Mouse (Mus musculus): ENCODE measurements around the gene Usp38.
"Not testable (repeated sequence)": the region's sequence is repeated elsewhere in the genome, so short reads cannot be mapped to it uniquely, and the experiment has no call there.

Usp38 gene

DNA sequence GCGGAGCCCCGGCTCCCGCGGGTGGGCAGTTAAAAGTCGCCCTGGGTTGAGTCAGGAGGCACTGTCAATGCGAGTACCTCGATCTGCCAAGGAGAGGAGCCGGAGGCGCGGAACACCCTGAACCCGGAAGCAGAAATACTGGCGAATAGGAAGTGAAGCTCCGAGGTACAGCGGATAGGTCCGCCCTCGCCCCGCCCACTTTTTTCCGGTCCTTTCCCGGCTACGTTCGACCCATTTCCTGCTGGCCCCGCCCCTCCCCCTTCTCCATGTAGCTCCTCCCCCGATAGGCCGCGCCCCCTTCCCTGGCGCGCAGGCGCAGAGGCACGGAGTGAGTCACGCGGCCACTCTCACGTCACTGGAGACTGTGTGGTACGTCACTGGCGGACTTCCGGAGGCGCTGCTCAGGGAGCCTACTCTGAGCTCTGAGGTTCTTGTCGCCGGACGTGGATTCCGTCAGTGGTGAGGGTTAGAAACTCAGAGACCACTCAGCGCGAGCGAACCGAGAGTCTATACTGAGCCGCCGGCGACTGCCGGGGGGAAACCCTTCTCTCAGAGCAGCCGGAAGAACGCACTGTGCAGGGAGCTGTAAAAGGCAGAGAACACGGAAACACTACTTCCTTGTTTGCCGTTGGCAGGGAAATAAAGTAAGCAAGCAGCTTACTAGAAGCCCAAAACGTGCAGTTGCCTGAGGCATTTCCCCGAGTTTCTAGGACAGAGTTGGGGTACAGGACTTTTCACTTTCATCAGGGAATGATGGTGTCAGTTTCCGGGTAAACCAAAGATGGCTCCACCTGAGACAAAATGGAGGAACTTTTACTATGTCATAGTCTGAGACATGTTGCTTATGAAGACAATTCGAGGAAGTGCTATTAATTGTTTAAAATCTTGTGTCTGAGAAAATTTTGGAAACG, at the start of gene Usp38:
Gene Usp38 (minus strand): TSS at position 140 of the 911 bp plus-strand sequence.
- peak; percentile 100 for DNase-seq

DNA sequence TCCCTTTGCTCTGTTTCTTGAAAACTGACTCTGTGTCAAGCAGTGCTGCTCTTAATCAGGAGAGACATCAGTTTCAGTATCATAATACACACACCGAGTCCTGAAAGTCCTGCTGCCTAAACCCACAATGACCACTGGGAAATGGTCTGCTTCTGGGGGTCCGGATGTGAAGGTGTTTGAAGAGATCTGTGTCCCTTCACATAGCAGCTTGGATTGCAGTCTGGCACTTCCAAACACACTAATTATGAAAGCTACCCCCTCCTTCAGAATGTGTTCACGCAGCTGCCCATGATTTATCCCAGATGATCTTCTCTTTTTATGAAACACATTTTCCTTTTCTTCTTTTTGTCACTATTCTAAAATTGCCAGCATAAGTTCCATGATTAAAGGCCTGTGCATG, 47.8 kb upstream of the Usp38 start:
- no peak for DNase-seq

DNA sequence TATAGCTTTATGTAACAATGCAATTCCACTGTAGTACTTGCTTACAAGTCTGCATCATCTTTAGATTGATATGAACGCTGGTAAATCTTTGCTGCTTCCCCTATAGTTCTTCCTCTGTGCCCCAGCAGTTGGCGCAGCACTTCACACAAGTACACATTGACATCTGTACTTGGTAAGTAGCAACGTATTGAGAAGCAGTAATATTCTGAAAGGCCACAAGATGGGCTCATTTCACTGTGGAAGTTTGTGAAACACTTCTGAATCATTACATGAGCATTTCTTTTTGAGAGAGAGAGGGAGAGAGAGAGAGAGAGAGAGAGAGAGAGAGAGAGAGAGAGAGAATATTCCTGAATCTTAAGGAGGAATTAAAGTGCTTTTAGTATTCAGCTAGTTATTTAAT, 47.2 kb upstream of the Usp38 start:
- peak; percentile 4 for DNase-seq

DNA sequence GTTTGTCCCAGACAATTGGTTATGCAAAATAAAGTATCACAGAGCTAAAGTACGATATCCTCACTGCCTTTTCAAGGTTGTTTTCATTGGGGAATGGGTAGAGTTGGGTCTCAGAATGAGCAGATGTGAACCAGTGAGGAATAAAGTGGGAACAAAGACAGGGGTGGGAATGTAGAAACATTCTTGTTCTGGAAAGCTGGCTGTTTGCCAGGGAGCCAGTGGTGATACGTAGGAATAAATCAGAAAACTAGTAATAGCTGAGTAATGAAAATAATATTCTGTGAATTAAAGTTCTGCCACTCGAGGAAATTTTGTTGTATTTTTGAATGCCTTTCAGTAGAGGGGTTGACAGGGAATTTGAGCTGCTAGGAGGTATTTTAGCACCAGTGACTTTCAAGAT, 29.5 kb upstream of the Usp38 start:
- DNase-seq = no peak

DNA sequence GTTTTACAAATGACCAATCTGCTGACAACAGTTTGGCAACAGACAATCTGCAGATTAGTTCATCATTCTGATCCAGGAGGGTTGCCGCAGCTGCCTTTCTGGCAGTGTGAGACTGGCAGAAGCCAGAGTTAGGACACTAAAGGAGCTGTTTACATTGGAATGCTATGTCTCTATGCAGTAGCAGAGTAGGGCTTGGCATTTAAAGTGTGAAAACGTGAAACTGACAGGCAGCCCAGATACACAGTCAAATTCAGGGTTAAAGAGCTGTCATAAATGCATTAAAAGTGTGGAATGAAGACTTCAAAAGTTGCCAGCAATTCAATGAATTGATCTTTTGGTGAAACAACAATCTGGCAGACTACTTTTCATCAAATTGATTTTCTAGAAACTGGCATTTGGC, 13.3 kb upstream of the Usp38 start:
- DNase-seq = no peak

DNA sequence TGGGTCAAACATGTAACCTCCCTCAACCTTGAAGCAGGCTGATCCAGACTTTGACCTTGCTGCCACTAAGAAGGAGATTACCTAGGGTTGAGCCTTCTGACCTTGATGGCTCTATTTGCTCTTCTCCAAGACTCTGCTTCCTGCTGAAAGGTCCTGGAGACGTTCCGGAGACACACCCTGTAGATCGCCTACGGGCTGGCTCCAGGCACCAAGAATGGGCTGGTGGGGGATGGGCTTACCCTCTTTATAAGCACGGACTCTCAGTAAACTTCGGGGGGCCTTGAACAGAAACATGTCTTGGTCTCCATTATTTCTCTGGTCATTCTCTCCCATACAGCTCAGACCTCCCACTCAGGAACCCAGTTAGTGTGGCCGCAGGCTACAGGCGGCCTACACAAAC, 2.8 kb upstream of the Usp38 start:
- not testable (repeated sequence) for DNase-seq

DNA sequence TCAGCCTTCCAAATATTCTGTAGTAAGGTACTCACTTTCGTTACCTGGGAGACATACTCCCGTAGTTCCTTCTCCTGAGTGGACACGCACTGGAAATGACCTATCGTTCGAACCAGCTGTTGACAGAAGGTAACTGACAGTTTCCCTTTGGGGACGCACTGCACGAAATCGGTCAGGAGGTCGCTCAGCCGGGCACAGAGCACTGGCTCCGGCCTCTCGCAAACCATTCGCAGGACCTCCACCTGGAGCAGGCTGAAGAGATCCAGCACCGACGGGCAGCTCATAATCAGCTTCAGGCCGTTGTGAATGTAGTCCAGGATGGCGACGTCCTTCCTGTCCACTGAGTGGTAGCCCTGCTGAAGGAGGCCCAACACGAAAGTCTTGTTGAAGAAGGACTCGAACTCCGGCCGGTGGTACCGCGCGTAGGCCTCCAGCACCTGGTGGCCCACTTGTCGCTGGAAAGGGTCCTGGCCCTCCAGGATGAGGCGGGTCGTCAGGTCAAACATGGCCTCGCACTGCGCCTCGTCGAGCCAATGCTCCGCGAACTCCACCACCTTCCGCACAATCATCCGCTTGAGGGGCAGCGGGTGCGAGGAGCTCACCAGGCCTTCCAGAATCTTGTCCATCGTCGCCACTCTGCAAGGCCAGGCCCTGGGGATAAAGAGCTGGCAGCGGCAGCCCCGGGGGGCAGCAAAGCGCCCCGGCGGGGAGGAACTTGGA, 757 bp downstream of the Usp38 start:
- DNase-seq = no peak

DNA sequence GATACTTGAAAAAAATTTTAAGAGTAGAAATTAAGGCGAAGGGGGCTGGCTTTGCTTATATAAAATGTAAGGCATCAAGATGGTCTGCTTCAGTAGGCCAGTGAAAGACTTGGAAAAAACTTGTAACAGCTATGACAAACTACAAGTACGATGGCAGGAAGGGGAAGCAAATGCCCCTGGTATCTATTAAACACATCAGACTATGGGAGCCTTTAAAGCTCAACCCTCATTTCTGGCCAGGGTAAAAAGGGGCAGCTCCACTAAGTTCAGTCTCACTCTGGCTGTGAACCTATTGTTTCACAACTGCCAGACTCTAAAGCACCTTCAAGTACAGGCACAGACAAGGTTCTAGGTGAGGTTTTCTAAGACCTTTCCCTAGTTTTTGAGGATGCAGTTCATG, 2.0 kb downstream of the Usp38 start:
- no peak for DNase-seq

DNA sequence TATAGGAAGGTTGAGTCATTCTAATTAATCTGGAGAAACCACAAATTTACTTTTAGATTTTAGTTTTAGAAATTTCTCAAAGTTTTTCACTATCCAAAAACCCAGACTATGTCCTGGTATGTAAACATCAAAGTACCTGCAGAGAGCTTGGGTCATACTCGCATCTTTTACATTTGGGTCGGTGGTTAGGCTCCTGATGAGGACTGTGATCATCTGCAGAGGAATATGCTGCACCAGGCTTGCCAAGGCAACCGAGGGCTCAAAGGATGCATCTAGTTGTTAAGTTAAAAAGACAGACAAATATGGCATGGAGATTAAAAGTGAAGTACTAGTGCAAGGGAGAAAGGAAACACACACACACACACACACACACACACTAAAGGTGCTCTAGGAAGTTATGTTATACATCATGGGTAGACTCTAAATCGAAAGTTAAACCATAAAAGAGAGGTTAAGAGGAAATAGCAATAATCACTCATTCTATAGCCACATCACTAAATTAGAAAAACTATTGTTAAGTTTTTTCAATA, 2.6 kb downstream of the Usp38 start:
- no peak for DNase-seq

DNA sequence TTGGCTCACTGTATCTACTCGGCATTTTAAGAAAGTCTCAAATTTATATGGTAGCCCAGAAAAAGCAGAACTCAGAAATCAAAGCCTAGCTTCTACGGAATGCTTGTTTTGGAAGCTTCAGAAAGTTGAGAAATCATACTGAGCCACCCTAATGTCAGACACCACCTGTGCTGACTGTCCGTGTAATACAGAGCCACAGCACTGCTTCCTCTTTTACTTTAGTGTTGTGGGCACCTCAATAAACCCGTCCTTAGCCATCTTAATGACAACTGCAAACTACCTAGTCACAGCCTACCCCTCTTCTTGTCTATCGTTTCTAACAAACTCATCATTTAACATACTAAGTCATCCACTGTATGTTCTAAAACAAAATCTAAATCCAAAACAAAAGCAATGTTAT, 4.3 kb downstream of the Usp38 start:
- no peak for DNase-seq

DNA sequence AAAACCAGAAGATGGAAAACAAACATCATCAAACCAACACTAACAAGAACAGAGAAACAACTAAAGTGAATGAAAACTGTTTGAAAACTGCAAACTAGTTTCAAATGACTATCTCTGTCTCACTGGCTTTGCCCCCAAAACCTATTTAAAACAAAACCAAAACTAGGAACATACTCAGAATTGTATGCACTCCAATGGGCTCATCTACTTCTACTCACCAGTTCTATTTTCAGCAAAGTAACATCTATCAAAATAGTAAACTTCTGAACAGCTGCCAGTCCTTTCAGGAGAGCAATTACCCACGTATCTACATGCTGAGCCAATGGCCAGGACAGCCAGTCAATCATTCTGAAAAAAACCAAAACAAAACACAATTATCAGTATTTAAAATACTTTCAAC, 9.6 kb downstream of the Usp38 start:
- DNase-seq = no peak

DNA sequence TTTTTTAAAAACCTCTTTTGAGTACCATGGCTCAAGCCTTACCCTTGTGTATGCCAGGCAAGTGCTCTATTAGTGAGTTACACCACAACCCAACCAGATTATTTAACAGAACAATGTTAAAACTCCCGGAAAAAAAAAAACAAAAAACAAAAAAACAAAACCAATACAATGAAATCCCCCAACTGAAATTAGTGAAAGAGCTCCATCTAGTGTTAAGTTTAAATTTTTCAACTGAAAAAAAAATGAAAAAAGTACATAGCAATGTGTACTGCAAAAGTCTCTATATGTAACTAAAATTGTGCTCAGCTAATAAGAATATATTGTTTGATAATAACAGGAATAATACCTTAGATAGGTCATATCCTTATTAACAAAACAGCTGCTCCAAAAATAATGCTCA, 18.1 kb downstream of the Usp38 start:
- DNase-seq = no peak

DNA sequence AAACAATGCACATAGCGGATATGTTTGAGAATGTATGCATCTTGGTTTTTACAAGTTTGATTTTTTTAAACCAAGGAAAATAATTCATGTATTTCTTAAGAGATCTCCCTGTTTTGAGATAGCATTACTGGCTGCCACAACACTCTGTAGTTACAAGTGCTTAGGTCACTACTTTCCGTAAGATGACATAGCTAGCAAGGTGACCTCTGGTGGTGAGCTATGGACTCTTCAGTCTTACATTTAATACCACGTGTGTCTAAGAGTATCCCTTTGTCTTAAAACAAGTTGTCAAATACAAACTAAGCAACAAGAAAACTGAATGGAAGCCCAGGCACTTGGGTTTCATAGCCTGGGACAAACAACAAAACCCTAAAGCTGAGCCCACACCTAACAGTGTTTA, 22.8 kb downstream of the Usp38 start:
- no peak for DNase-seq

DNA sequence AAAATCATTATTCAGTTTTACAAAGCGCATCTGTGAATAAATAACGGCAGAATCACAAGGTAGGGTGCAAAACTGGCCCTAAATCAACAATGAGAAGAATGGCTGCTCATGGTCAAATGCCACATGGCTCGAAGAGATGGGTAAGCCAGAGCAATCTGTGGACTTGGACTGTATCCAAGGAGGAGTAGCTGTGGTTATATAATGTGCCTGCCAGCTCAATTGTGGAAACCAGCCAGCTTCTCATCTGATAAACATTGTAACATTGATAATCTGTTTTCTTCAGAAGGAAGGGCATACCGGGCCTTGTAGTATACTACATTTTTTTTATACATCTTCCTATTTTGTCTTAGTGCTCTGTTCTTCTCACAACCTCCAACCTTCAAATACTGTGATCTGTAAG, 31.9 kb downstream of the Usp38 start:
- no peak for DNase-seq

DNA sequence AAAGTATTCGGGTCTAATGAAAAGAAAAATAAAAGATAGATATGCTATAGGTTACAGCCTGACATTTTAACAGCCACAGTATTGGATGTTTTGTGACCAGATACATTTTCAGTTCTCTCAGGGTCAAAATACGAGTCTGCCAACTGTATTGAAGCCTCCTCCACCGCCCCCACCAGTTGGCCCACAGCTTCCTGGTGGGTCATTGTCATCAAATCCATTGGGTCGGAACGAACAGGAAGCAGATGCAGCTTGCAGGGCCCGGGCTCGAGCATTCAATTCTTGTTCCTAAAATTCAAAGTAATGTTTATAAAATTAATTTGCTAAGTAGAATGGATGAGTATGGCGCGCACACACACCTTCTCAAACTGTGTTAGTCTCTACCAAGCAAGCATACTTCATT, 33.0 kb downstream of the Usp38 start:
- DNase-seq = no peak

DNA sequence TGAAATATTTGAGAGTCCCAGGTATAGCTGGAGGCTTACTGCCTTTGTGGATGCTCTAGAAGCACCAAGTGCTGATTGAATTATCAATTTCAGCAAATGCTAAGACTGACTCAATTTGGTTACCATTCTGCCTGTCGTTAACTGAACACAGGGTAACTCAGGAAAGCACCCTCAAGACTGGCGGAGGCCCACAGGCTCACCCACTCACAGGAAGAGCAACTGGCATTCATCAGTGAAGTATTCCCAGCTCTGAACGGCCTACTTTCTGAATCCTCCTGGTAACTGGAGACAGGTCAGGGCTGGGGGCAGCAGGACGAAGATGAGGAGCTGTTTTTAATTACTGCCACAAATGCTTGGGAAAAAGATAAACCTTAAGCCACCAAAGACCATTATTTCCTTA, 34.7 kb downstream of the Usp38 start:
- DNase-seq = no peak

DNA sequence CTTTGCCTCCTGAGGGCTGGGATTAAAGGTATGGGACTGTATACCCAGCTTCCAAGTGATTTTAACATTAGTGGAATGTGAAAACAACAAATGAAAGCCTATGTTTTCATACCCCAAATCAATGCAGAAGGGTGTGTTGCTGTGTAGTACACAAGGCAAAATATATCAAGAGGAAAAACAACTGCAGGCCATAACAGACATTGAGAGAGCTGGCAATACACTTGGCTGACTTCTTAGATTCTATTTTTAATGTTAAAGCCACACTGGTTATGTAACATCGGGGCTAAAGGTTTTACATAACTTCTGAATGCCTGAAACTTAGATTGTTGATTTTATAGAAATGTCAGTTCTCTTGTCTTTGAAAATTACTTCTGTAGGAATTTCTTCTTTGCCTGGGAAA, 37.5 kb downstream of the Usp38 start:
- no peak for DNase-seq

DNA sequence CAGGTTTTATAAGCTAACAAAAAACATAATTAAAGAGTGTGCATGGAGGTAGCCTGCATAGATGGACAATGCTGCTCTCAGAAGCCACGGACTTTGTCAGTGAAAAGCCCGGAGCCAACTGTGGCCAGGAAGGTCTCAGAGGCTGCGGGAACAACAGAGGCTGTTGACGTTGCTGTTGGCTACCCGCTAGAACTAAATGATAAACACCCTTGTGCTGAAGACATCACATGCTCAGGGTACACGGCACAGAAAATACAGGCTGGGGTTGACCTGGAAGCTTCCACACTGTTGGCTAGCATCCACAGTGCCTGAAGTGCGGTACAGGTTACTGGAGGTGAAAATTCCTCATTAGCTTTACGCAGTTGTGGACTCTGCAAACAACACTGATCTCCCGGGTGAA, 43.6 kb downstream of the Usp38 start:
- no peak for DNase-seq

DNA sequence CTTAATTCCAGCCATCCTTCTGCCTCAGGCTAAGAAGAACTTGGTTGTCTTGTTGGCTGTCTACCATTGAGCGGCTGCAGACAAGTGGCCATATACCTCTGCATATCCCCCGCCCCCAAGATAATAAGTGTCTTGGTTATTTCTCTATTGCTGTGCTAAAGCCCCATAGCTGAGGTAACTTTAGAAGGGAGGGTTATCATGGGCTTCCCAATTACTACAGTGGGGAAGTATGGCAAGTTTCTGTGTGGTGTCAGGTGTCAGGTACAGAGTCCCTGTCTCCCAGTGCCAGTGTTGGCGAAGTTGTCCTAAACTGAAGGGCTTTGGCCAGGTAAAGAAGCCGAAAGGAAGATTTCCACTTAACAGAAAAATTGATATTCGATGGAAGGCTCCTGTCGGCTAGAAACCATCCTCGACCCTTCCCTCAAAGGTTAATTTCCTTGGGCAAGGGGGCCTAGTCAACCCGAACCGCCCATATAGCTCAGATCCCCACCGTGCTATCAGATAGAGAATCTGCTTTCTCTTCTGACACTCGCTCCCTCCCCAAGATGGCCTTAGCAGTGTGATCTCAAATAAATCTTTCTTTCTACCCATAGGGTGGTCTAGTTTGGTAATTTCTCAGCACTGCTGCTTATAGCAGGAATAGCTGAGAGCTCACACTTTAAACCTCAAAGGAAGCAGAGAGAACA, 44.6 kb downstream of the Usp38 start:
- no peak for DNase-seq

DNA sequence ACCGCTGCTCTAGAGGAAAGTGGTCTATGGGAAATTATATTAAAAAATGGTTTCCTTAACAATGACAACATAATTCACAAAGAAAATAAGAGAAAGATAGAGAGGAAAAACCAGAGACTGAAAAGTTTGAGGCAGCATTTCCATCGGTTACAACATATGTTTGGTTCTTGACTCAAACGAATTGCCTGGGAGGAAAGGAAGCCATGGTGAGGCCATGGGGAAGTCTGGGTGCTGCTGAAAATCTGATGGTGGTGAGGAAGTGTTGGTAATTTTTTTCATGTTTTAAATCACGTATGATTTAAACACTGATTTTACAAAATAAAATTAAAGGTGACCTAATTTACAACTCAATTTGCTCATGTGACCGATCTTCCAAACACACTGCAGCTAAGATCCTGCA, 45.3 kb downstream of the Usp38 start:
- DNase-seq = no peak

DNA sequence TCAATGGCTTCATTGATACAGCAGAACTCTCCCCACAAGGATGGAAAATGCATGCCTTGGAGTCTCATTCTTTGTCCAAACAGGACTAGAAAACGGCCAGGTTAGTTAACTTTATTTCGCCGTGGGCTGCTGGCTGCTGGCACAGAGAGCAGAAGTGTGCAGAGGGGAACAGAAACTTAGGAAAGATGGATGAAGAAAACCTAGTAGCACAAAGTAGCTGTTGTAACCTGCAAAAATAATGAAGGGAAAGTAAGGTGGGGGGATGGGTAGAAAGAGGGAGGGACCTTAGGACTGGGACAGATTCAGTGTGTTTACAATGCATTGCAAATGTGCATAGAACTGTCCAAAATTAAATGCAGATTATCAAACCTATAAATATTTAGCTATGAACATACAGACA, 51.6 kb downstream of the Usp38 start:
- DNase-seq = no peak

DNA sequence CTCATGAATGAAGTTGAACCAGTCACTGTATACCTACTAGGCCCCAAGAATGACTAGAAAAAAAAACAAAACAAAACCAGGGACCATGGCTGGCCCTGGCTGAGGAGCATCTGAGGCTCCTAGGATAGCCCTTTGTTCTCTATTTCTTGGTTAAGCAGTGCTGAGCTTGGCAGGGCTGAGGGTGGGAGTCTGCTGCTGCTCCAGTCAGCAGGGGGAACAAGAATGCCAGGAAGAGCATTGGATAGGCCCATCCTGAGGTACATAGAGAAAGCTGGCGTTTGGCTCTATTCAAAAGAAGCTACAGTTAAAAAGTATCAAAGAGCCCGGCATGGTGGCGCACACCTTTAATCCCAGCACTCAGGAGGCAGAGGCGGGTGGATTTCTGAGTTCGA, 52.1 kb downstream of the Usp38 start:
- DNase-seq = no peak

DNA sequence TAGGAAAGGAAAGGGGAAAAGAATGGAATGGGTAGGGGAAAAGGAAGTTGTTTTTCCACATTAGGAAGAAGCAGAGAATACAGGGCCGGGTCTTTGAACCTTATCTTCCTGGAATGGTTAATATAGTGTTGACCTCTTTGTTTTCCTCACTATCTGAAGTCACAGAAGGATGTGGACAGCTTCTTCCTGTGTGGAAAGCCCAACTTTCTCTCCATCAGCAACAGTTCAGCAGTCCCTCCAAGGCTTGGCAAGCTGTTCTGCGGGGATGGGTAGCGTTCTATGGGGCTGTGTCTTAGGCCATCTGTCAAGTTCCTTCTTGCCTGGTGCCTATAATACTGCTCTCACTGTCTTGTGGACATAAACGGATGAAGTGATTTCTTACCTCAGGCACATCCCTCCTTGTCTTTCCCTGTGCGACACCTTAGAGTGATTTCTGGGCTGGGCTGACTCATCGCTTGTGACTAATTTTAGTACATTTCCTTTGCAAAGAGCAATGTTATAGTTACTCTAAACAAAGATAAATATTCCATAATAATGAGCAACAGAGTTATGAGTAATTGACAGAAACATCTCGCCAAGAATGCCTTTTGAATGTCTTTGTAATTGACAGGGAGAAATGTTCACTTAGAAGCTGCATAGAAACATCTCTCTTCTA, 52.7 kb downstream of the Usp38 start:
- no peak for DNase-seq
